Mouse (Mus musculus) frontal cortex, postnatal 10 days (tissue): Measurements from ENCODE around the gene Hck.

Experiments
- DNase-seq, 2 experiments: peaks; one replicate each; pipeline ENCODE4 v3.0.0; 2022; ENCODE audit warnings: low spot score in 2 of 2, mixed read lengths in 1 of 2

Hck gene

GRCm38 (mm10) chr2:153090551-153091165, 17.6 kb upstream of the Hck start:
- peak in 1 of 2 experiments; percentile 51 for DNase-seq

GRCm38 (mm10) chr2:153107046-153107766, 1.1 kb upstream of the Hck start:
- no peak for DNase-seq

GRCm38 (mm10) chr2:153107802-153108201, 466 bp upstream of the Hck start:
- no peak for DNase-seq

DNA sequence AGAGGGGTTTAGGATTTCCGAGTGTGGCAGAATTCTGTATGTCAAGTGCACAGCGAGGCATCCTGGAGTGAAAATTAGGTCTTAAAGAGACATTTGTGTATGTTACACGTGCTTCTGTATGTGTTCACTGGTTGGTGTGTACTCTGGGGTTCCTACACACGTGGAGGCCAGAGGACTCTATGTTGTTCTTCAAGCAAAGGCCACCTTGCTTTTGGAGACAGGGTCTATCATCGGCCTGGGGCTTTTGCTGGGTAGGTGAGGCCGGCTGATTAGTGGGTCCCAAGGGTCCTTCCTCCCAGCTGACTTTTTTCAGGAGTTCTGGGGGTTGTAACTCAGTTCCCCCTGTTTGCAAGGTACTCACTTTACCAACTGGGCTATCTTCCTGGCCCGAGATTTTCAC, 1.3 kb downstream of the Hck start:
- DNase-seq = no peak

GRCm38 (mm10) chr2:153111298-153111697, 3.0 kb downstream of the Hck start:
- DNase-seq = no peak

GRCm38 (mm10) chr2:153115679-153116081, 7.4 kb downstream of the Hck start:
- DNase-seq = no peak

- DNase-seq = peak in 1 of 2 experiments; percentile 6
Observed at GRCm38 (mm10) chr2:153117051-153117486, 8.8 kb downstream of the Hck start.

GRCm38 (mm10) chr2:153119488-153119887, 11.2 kb downstream of the Hck start:
- no peak for DNase-seq

- no peak for DNase-seq
Observed at GRCm38 (mm10) chr2:153120126-153120525, 11.9 kb downstream of the Hck start.

GRCm38 (mm10) chr2:153121821-153122615, 13.8 kb downstream of the Hck start:
- DNase-seq = no peak

GRCm38 (mm10) chr2:153122701-153123100, 14.4 kb downstream of the Hck start:
- DNase-seq = no peak

DNA sequence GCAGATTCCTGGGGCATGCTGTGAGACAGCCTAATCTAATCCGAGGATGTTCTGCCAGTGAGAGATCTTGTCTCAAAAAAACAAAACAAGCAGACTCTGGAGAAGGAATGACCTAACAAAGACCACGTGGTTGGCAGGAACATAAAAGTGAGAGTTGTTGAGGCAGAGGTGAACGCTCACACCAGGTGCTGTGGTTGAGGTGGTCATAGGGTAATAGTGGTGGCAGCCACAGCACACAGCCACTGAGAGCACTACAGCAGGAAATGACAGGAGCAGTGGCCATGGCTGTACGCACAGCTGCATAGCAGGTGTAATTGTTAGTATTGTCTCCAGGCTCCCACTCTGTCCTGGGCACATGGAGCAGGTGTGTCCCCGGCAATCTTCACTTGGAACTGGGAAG, 17.6 kb downstream of the Hck start:
- DNase-seq = no peak

DNA sequence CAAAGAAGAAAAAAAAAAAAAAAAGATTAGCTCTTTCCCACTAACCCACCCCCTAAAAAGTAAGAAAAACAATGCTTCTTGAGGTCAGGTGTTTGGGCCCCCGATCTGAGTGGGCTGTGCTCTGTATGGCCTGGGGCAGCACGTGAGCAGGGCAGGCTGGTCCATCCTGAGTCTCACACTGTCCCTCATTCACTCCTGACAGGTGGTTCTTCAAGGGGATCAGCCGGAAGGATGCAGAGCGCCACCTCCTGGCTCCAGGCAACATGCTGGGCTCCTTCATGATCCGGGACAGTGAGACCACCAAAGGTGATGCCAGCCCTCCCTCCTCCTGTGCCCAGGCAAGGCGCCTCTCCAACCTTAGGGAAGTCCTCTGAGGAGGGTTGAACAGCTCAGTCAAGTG, 22.8 kb downstream of the Hck start:
- DNase-seq = no peak

DNA sequence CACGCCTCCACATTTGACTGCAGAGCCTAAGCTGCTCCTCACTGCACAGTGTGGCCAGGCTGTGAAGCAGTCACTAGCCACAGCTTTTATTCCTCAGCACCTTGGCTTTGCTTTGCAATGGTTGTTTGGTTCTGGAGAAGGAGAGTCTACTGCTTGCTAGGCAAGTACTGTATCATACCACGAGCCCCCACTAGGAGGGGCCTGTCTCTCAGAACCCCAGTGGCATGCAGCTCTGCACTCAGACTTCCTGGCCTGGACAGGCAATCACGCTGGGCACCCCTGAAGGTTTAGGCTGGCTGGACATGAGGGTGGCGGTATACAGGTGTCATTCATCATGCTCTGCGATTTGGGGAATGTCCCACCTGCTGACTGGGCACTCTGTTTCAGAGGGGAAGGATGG, 26.0 kb downstream of the Hck start:
- no peak for DNase-seq

GRCm38 (mm10) chr2:153136211-153136610, 27.9 kb downstream of the Hck start:
- no peak for DNase-seq

GRCm38 (mm10) chr2:153139158-153139557, 30.9 kb downstream of the Hck start:
- no peak for DNase-seq

DNA sequence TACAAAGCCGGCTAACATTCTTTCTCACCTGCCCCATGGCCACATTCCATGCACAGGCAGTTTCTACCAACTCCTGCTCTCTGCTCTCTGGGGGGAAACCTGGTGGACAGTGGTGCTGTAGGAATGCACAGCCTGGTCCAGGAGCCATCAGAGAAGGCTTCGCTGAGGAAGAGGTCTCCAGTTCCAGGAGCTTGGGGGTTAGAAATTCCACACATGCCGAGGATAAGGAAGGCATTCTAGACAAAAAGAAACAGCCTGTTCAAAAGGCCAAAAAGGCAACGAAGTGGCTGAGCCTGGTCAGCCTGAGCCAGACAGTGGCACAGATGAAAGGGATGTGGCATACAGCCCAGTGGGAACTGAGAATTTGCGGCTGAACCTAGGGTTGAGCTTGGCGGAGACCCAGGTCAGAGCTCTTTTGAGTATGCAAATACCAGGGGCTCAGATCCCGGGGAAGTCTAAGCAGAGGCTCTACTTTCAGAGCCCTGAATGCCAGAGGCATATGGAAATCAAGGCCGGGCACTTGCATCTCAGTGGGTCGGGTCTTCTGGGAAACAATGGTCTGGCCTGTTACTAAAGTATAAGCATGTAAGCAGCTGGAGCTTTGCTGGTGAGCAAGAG, 31.8 kb downstream of the Hck start:
- peak in 1 of 2 experiments; percentile 37 for DNase-seq

DNA sequence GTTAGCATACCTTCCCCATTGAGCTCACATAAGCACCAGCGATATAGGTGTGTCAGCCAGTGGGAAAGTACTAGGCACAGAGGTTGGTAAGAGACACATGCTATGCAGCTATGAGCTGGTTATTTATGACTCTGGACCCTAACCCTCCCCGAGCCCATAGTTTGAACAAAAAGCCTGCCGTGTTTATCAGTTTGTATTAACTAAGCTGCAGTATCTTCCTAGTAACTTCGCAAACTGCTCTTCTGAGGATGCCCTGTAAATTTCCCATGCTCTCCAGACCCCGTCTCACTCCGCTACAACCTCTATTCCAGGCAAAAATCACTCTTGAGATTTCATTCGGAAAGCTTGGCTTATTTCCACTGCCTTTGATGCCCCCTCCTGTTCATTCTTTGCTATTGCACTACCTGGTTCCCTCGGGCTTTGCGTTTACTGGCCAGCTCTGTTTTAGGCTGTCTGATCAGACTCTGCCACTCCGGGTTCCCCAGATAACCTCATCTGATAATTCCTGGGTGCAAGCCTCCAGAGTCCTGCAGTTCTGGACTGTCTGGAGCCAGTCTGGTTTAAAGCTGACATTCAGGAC, 34.4 kb downstream of the Hck start:
- DNase-seq = peak in 1 of 2 experiments; percentile 43

DNA sequence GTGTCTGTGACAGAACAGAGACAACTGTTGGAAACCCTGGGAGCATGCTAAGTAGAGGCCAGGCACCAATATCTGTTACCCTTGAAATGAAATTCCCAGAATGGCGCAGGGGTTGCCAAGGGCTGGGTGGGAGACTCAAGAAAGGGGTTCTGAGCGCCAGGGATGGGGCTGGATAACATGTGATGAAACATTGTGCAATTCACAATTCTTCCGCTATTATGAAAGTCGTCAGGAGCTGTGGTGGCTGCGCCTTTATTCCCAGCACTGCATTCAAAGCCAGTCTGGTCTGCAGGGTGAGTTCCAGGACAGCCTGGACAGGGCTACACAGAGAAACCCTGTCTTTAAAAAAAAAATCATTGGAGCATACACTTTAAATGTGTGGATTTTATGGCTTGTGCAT, 37.1 kb downstream of the Hck start:
- no peak for DNase-seq

DNA sequence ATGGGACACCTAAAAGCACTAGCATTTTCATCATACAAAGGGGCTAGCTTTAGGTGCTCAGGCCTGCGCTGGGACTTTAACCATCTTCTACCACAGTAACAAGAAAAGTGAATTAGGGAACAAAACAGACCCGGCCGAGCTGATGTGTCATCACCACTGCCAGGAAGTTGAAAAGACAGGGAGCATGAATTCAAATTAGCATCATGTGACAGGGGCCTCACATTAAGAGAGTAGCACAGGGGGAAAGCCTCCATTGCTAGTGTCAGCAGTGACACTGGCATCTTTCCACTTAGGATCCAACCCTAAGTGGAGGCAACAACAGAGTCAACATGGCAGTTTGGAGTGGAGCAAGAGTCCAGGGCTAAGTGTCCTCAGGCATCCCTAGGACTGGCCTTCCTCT, 39.0 kb downstream of the Hck start:
- no peak for DNase-seq

DNA sequence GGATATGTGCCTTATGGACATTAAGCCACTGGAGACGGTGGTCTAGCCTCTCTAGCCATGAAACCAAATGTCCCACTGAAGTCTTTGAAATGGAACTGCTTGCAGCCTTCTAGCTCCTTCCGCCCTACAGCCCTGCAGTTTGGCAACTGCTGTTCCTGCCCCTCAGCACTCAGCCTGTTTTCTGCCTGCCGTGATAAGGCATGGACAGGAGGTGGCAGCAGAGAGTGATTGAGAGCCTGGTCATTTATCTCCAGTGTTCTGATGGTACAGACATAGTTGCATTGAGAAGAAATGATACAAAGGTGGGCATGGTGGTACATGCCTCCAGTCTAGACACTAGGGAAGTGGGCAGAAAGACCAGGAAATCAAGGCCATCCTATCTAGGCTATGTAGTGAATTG, 39.4 kb downstream of the Hck start:
- peak; percentile 29 to 68 for DNase-seq

DNA sequence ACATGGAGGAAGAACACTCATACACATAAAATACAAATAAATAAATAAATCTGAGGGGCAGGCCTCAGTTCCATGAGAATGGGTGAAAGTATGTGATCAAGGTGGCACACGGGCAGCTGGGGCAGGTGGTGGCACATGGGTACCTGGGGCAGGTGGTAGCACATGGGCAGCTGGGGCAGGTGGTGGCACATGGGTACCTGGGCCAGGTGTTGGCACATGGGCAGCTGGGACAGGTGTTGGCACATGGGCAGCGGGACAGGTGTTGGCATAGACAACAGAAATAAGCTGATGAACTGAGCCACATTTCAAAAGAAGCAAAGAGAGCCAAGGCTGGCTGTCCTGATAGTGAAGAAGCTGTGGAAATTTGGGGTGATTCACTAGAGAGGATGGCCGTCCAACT, 41.5 kb downstream of the Hck start:
- no peak for DNase-seq
